Mouse (Mus musculus) T-cell, adult 2 months (primary cell): ENCODE measurements at regions not wholly inside any gene's neighbourhood (a gene's known extent, or its start where the extent isn't known, plus 50 kb on each side); places are given as distances from the start of the nearest gene placed in this dataset.
"Not testable (repeated sequence)": the region's sequence is repeated elsewhere in the genome, so short reads cannot be mapped to it uniquely, and the experiment has no call there.

Source experiments
- DNase-seq: peaks from one replicate; pipeline ENCODE4 v3.0.0; 2022; ENCODE audit warnings: low spot score

DNA sequence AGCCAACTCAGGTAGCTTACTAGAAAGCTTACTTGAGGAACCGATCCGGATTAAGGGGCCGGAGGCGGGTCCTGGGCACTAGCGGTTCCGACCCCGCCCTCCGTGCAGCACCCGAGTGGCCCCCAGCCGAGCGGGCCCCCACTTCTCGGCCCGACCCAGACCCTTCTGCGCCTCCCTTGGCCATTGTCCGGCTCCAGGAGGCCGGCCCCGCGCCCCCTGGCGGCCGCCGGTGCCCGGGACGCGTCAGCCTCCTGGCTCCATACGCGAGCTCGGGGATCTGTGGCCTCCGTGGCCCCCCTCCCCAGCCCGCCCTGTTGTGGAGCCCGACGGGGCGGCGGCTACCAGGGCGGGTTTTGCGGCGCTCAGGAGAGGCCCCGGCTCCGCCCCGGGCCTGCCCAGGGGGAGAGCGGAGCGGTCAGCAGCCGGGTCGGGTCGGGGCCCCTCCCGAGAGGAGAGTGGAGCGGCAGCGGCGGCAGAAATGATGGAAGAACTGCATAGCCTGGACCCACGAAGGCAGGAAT is 94.3 kb upstream of the Zfp986 start:
- peak; percentile 1 for DNase-seq

DNA sequence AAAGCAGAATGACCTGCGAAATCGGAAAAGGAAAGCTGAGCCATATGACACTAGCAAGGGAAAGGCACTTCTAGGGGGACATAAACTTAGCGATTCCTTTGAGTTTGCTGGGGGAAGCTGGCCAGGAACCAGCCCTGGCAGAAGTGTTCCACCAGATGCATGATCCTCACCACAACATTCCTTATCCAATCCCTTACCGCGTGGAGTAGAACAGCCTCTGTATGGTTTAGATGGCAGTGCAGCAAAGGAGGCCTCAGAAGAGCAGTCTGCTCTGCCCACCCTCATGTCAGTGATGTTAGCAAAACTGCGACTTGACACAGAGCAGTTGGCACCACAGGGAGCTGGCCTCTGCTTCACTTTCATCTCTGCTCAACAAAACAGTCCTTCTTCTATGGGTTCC is 93.7 kb upstream of the Zfp986 start:
- not testable (repeated sequence) for DNase-seq

DNA sequence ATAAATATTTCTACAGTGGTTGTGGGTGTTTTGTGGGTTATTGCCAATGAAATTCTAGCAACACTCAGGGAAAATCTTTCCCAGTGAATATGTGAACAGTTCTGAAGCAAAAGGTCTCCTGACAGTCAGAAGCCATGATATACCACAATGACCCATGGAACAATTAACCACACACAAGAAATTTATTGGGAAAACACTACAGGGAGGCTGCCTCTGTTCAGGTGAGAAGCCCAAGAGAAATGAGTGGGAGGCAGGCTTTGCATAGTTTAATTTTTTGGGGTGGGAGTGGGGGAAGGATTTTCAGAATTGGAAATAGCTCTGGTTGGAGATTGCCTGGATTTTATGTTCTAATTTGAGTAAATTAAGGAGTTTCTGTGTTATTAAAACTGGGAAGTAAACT is 92.1 kb upstream of the Zfp986 start:
- not testable (repeated sequence) for DNase-seq

DNA sequence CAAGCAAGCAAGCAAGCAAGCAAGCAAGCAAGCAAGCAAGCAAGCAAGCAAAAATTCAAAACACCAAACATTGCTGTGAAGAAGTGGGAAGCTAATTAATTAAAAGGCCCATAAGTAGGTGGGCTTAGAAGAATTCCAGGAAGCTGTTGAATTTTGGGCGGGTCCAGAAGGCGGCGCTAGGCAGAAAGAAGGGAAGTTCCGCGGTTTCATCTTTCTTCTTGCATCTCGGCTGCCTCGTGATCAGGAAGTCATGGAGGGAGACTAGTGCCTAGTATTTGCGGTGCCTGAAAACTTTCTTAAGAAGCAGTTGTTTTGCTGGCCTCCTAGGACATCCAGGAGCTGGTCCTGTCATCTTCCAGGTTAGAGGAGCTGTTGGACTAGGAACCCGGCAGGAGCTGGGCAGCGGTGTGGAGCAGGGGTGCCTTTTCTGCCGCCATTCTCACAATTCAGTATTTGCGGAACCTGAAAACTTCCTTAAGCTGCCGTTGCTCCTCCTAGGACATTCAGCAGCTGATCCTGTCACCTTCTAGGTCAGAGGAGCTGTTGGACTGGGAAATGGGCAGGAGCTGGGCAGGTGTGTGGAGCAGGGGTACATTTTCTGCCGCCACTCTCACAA is 87.2 kb upstream of the Zfp986 start:
- DNase-seq, result not testable (repeated sequence)

DNA sequence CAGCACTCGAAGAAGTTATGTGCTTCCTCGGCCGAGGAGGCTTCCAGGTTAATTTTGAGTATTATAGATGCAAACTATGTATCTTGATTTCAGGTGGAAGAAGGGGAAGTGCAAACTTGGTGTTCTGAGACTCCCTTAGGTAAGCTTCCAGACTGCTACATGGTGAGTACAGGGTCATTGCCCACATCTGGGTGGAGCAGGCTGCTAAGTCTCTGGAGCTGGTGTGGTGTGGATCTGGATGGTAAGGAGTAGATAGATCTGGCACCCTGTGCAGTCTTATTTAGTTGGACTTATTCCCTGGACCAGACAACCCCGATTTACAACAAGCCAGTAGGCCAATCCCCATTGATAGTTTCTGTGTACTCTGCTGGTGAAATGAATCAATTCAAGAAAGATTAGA is 53.9 kb upstream of the Zfp986 start:
- not testable (repeated sequence) for DNase-seq
